Mouse (Mus musculus) stomach, postnatal 0 days (tissue): Measurements from ENCODE around the gene Pgpep1l. TPM values are rescaled to one million over a fixed set of nuclear protein-coding genes. Genes with fewer than 3 reads are reported as not detected.

Source experiments
- ATAC-seq: fragments of 200-750 bp; cut with Nextera tagmentation; 2 replicates; pipeline ENCODE4 v1.8.0; 2017; ENCODE audit not compliant: low FRiP score, low TSS enrichment
- DNase-seq: peaks from one replicate; pipeline ENCODE4 v3.0.0-alpha.2; 2016; ENCODE audit warnings: low spot score
- H3K27ac ChIP-seq: fragments of 300-500 bp; sonication (generic); replicated peaks from 2 replicates; pipeline ENCODE4 v1.5.1; 2014; ENCODE audit warnings: mild to moderate bottlenecking, control low read depth
- H3K27me3 ChIP-seq: fragments of 300-500 bp; sonication (generic); 2 replicates; pipeline ENCODE4 v1.6.1; 2014; ENCODE audit warnings: low read length; ENCODE audit not compliant: control insufficient read depth, insufficient read depth
- H3K36me3 ChIP-seq: fragments of 300-500 bp; sonication (generic); 2 replicates; pipeline ENCODE4 v1.6.1; 2014; ENCODE audit warnings: low read length, mixed read lengths; ENCODE audit not compliant: control insufficient read depth, insufficient read depth
- H3K4me1 ChIP-seq: fragments of 300-500 bp; sonication (generic); replicated peaks from 2 replicates; pipeline ENCODE4 v1.6.1; 2014; ENCODE audit warnings: antibody characterized with exemption; ENCODE audit not compliant: control insufficient read depth, insufficient read depth
- H3K4me2 ChIP-seq: fragments of 300-500 bp; sonication (generic); replicated peaks from 2 replicates; pipeline ENCODE4 v1.6.1; 2014; ENCODE audit warnings: low read depth, mild to moderate bottlenecking, control low read depth, moderate library complexity
- H3K4me3 ChIP-seq: fragments of 300-500 bp; sonication (generic); 2 replicates; pipeline ENCODE4 v1.5.1; 2014; ENCODE audit warnings: low read depth, low read length, control low read depth
- H3K9ac ChIP-seq: fragments of 300-500 bp; sonication (generic); 2 replicates; pipeline ENCODE4 v1.6.1; 2014; ENCODE audit warnings: mild to moderate bottlenecking, low read length, control low read depth, mixed read lengths
- H3K9me3 ChIP-seq: fragments of 300-500 bp; sonication (generic); 2 replicates; pipeline ENCODE4 v1.6.1; 2016; ENCODE audit warnings: low read length; ENCODE audit not compliant: control insufficient read depth
- CTCF ChIP-seq: IDR thresholded peaks from 2 replicates; pipeline ENCODE4 v1.5.1; 2016; ENCODE audit warnings: antibody characterized with exemption, low read depth, mild to moderate bottlenecking, moderate library complexity
- EP300 ChIP-seq: optimal IDR thresholded peaks from 2 replicates; pipeline ENCODE3; 2016; ENCODE audit warnings: antibody characterized with exemption
- WGBS: fragments of 180-500 bp; shearing (Covaris S2); extraction: QIAGEN DNeasy Blood & Tissue Kit; methylation state at CpG from one replicate; pipeline ENCODE4 v1.1.7; 2014; 5-methylcytosine and 5-hydroxymethylcytosine counted together
- polyA plus RNA-seq: library from polyadenylated mRNA; unstranded; fragments of >200 nt; fragmentation: Nextera tagmentation; extraction: Ambion mirVana; gene quantifications from 2 replicates; pipeline ENCODE4 v1.2.1, GENCODE M21; 2015

Gene Pgpep1l
- polyA plus RNA-seq, 1 experiment from 2014 or later, result not detected

- no peak for ATAC-seq
- H3K9me3 ChIP-seq, result no peaks in the 10 kb centered on the region
- peaks cover 17% of the 10 kb centered on the region for H3K36me3 ChIP-seq
- H3K4me1 ChIP-seq, result no peaks in the 10 kb centered on the region
- H3K27me3 ChIP-seq, result no peaks in the 10 kb centered on the region
- H3K27ac ChIP-seq, result no peak overlapping the region
- whole genome bisulfite sequencing, result 71% methylated on average over 18 of the region's 18 CpGs
- no peak overlapping the region for H3K4me2 ChIP-seq
- H3K9ac ChIP-seq, result no peak overlapping the region
- H3K4me3 ChIP-seq, result no peak overlapping the region
- no peak for DNase-seq
- TF ChIP-seq EP300 (no peak), CTCF (no peak)
These were observed 48.4 kb downstream of the Pgpep1l start for GRCm38 (mm10) chr7:68215522-68216070.

- Histone ChIP-seq H3K9ac (no peak overlapping the region), H3K36me3 (peaks cover 23% of the 10 kb centered on the region), H3K4me2 (no peak overlapping the region), H3K9me3 (no peaks in the 10 kb centered on the region), H3K4me1 (no peaks in the 10 kb centered on the region), H3K27me3 (no peaks in the 10 kb centered on the region), H3K4me3 (no peak overlapping the region), H3K27ac (no peak overlapping the region)
- TF ChIP-seq EP300, result no peak
- no peak for TF ChIP-seq CTCF
- ATAC-seq (no peak), DNase-seq (no peak)
- WGBS, result 83% methylated on average over 5 of the region's 5 CpGs
These were observed 50.2 kb downstream of the Pgpep1l start for GRCm38 (mm10) chr7:68213842-68214241.

- Histone ChIP-seq H3K9me3 (no peaks in the 10 kb centered on the region), H3K36me3 (peaks cover 29% of the 10 kb centered on the region), H3K4me3 (no peak overlapping the region), H3K9ac (no peak overlapping the region), H3K27ac (no peak overlapping the region), H3K4me1 (no peaks in the 10 kb centered on the region), H3K27me3 (no peaks in the 10 kb centered on the region), H3K4me2 (no peak overlapping the region)
- DNase-seq, result no peak
- TF ChIP-seq EP300 (no peak), CTCF (no peak)
- no peak for ATAC-seq
- WGBS, result 77% methylated on average over 7 of the region's 7 CpGs
These were observed 52.1 kb downstream of the Pgpep1l start for GRCm38 (mm10) chr7:68211883-68212282.

GRCm38 (mm10) chr7:68210417-68210816, 53.6 kb downstream of the Pgpep1l start:
- TF ChIP-seq EP300, result no peak
- TF ChIP-seq CTCF, result no peak
- H3K36me3 ChIP-seq, result peaks cover 25% of the 10 kb centered on the region
- no peak for DNase-seq
- H3K27ac ChIP-seq, result no peak overlapping the region
- H3K4me3 ChIP-seq, result no peak overlapping the region
- no peak overlapping the region for H3K4me2 ChIP-seq
- no peaks in the 10 kb centered on the region for H3K9me3 ChIP-seq
- 66% methylated on average over 4 of the region's 4 CpGs for WGBS
- no peak for ATAC-seq
- H3K9ac ChIP-seq, result no peak overlapping the region
- no peaks in the 10 kb centered on the region for H3K4me1 ChIP-seq
- no peaks in the 10 kb centered on the region for H3K27me3 ChIP-seq

GRCm38 (mm10) chr7:68209039-68209438, 55.0 kb downstream of the Pgpep1l start:
- Histone ChIP-seq H3K9me3 (no peaks in the 10 kb centered on the region), H3K27me3 (no peaks in the 10 kb centered on the region), H3K27ac (no peak overlapping the region), H3K36me3 (peaks cover 33% of the 10 kb centered on the region), H3K4me1 (no peaks in the 10 kb centered on the region), H3K9ac (no peak overlapping the region), H3K4me3 (no peak overlapping the region), H3K4me2 (no peak overlapping the region)
- 85% methylated on average over 6 of the region's 6 CpGs for WGBS
- TF ChIP-seq CTCF (no peak), EP300 (no peak)
- ATAC-seq (no peak), DNase-seq (no peak)

- Histone ChIP-seq H3K9me3 (no peaks in the 10 kb centered on the region), H3K27ac (no peak overlapping the region), H3K4me3 (no peak overlapping the region), H3K27me3 (no peaks in the 10 kb centered on the region), H3K4me2 (no peak overlapping the region), H3K4me1 (no peaks in the 10 kb centered on the region), H3K9ac (no peak overlapping the region), H3K36me3 (peaks cover 35% of the 10 kb centered on the region)
- no peak for TF ChIP-seq CTCF
- no peak for TF ChIP-seq EP300
- DNase-seq (no peak), ATAC-seq (no peak)
- WGBS, result 89% methylated on average over 8 of the region's 8 CpGs
These were observed 58.1 kb downstream of the Pgpep1l start for GRCm38 (mm10) chr7:68205776-68206427.
